ENCODE assay signal across 8 mouse cellular contexts in the genomic region with DNA sequence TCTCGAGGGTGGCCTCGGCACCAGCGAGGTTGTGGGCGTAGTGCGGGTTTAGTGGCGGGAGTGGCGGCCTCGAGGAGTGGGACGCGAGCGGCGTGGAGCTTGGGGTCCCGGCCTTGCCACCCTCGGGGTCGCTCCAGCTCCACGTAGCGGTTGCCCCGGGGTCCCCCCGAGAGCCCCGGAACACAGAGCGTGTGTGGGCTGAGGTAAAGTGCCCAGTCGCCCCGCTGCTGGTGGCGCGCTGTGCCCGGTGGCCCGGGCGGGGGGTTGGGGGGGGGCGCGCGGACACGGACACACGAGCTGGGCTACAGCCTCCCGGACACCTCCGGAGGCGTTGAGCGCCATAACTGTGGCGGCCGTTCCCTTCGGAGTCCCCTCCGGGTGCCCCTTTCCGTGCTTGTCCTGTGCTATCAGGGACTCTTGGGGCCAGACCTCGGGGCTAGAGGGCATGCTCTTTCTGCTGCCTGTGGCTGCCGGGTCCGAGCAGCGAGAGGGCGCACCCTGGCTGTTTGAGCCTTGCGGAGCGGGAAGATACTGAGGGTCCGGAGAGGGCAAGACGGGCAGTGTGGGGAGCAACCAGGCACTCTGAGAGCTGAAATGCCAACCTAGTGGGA. TPM values are rescaled to one million over a fixed set of nuclear protein-coding genes. Genes with fewer than 3 reads are reported as not detected.
DNase-seq lines count a peak whose midpoint lies in the region; ATAC-seq lines count a peak whose summit lies in the region.

No protein-coding gene starts in this region.

- peak; percentile 31 for DNase-seq in CD4-positive helper T cell, adult 2 months (ENCODE audit: low read depth, low spot score)
- DNase-seq in adipocyte (ENCODE audit: low spot score), result peak; percentile 54
- peak; percentile 41 for DNase-seq in embryo, embryonic 10 days (ENCODE audit: low spot score)
- peak; percentile 9 to 13 for DNase-seq in heart, adult 9 months (ENCODE audit: low spot score in 2 of 2)
- peak; percentile 4 to 35 for DNase-seq in kidney, adult 8-10 months
- peak; percentile 5 to 23 for DNase-seq in thymus, postnatal 10 days (ENCODE audit: low spot score in 2 of 2)

- peak; percentile 43 for ATAC-seq in lung, embryonic 15.5 days (ENCODE audit: borderline replicate concordance, extremely low read depth, low FRiP score, low TSS enrichment)
- ATAC-seq in neural tube, embryonic 15.5 days (ENCODE audit: low FRiP score), result peak; percentile 73

- H3K4me1 ChIP-seq in lung, embryonic 15.5 days, result no peaks in the 10 kb centered on the region
- peaks cover 5% of the 10 kb centered on the region; the same call in 1 of the 2 replicates for H3K4me1 ChIP-seq in neural tube, embryonic 15.5 days

- H3K27ac ChIP-seq in lung, embryonic 15.5 days, result peak overlapping the region; percentile 78
- peak overlapping the region; percentile 82 for H3K27ac ChIP-seq in neural tube, embryonic 15.5 days (replicated peaks)

- peak overlapping the region; percentile 58 for H3K4me2 ChIP-seq in lung, embryonic 15.5 days
- H3K4me2 ChIP-seq in neural tube, embryonic 15.5 days, result peak overlapping the region; percentile 61

- 10% methylated on average over 46 of the region's 51 CpGs for WGBS in lung, embryonic 15.5 days
- WGBS in neural tube, embryonic 15.5 days, result 26% methylated on average over 30 of the region's 51 CpGs

- no peaks in the 10 kb centered on the region for H3K9me3 ChIP-seq in lung, embryonic 15.5 days
- H3K9me3 ChIP-seq in neural tube, embryonic 15.5 days (replicated peaks), result no peaks in the 10 kb centered on the region

- H3K36me3 ChIP-seq in lung, embryonic 15.5 days, result no peaks in the 10 kb centered on the region
- H3K36me3 ChIP-seq in neural tube, embryonic 15.5 days, result peaks cover 3% of the 10 kb centered on the region; the same call in 1 of the 2 replicates

- H3K9ac ChIP-seq in lung, embryonic 15.5 days, result peak overlapping the region; percentile 60
- H3K9ac ChIP-seq in neural tube, embryonic 15.5 days (replicated peaks), result peak overlapping the region; percentile 59

- H3K4me3 ChIP-seq in lung, embryonic 15.5 days, result peak overlapping the region; percentile 65
- H3K4me3 ChIP-seq in neural tube, embryonic 15.5 days (replicated peaks), result peak overlapping the region; percentile 60

- H3K27me3 ChIP-seq in lung, embryonic 15.5 days, result no peaks in the 10 kb centered on the region
- no peaks in the 10 kb centered on the region for H3K27me3 ChIP-seq in neural tube, embryonic 15.5 days (replicated peaks)

RNA-seq across cellular contexts. Expression of a gene that starts 0.5 kb away (rescaled TPM):
- 11.0 and 12.0 TPM in 2 replicates for polyA plus RNA-seq in lung, embryonic 15.5 days (2015; fragmentation: Nextera tagmentation; extraction: Ambion mirVana)
- 4.0 and 4.7 TPM in 2 replicates for polyA plus RNA-seq in neural tube, embryonic 15.5 days (2015; fragmentation: Nextera tagmentation; extraction: Ambion mirVana)

Comparison
In these comparisons a context has a peak if more than half of its experiments do, and no peak if none do; other contexts are left out.
1. Peak in every context shown above with its lines: DNase-seq, ATAC-seq, H3K4me3 ChIP-seq and H3K27ac ChIP-seq.